Mouse (Mus musculus) lung, postnatal 0 days (tissue): ENCODE results near the gene Acer1.

Experiments
- CTCF ChIP-seq: IDR thresholded peaks from 2 replicates; pipeline ENCODE4 v1.5.1; 2016; ENCODE audit warnings: antibody characterized with exemption, mild to moderate bottlenecking
- EP300 ChIP-seq: IDR thresholded peaks from 2 replicates; pipeline ENCODE4 v1.6.1; 2016; ENCODE audit warnings: antibody characterized with exemption, mild to moderate bottlenecking, control low read depth

DNA sequence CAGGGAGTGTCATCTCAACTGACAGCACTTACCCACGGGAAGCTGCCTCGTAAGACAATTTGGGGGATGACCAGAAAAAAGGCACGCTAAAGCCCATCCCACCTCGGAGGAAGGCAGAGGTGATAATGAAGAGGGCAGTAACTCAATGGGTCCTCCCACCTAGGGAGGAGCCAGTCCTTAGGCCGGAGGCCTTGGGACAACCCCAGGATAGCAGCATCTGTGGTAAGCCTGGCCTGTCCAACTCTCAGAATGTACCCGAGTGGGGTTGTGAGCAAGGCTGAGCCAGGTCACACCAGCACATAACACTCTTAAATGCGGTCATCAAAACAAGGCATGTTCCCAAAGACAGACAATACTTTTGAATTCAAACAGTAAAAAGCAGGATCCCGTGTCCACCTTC, 47.8 kb upstream of the Acer1 start:
- TF ChIP-seq CTCF = no peak
- no peak for TF ChIP-seq EP300
